Mouse (Mus musculus) neural tube, embryonic 10.5 days (tissue): ENCODE measurements around the gene P2rx7.
A peak's percentile ranks its signal among the peaks of the same experiment; 100 is the strongest.

Experiments
- DNase-seq: peaks from one replicate; pipeline ENCODE4 v3.0.0-alpha.2; 2017; ENCODE audit warnings: low spot score; ENCODE audit errors: extremely low spot score

P2rx7 gene

DNA sequence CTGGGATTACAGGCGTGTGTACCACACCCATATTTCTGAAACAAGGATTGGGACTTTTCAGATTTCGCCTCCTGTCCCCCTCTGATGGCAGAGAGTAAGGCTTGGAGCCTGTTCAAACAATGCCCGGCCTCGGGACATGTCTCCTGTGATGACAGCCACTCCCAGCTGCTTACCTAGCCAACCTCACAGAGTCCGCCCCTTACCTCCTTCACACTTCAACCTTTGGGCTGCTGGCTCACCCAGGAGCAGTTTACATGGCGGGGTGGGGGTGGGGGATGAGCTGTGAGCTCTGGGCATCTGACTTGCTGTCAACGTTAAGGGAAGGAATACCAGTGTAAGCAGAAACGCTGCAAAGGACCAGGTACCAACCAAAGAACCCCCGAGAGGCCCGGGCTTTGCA lies 87.1 kb downstream of the P2rx7 start:
- no peak for DNase-seq

- DNase-seq = peak; percentile 58
Observed at GRCm38 (mm10) chr5:122731321-122731720, 87.6 kb downstream of the P2rx7 start.

DNA sequence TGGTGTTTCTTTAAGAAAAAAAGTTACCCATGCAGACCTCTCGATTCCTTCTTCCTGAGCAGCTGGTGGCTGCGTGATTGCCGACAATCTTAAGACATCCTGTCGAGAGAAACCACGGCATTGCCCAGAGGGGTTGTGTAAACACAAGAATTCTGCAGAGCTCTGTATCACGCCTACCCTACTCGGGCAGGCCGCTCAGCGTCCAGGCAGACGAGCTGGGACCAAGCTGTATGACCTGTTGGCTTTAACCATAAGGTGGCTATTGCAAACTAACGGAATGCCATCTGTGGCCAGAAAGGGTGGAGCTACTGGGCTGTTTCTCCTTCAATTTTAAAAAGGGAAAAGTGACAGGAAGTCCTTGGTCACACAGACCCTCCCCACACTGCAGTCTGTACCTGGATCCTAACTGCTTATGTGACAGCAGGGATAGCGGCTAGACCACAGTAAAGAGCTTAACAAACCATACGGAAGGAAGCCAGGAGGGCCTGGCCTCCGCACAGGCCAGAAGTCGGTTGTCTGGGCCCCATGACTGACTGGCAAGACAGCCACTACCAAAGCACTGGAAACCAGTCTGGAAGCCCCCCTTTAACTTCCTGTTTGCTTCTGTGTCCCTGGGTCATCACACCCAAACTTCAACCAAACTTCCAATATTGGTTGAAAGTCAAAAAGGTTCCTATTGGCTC lies 88.4 kb downstream of the P2rx7 start:
- peak; percentile 31 for DNase-seq

DNA sequence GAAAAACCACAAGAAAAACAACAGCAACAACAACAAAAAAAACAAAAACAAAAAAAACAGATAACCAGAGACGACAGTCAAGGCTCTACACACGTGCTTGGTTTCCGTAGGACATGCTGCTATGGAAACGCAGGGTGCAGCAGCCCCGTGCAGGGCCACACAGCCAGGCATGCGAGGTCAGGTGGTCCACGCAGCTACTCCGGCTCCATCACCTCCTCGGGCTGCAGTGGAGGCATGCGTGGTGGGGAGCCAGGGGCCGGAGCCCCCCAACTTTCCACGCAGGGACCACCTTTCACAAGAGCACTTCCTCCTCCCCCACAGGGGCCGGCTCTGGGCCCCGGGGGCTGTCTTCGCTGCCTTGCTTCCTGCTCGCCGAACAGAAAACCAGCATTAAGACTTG lies 90.2 kb downstream of the P2rx7 start:
- DNase-seq = no peak

GRCm38 (mm10) chr5:122735853-122736252 lies 92.1 kb downstream of the P2rx7 start:
- no peak for DNase-seq

DNA sequence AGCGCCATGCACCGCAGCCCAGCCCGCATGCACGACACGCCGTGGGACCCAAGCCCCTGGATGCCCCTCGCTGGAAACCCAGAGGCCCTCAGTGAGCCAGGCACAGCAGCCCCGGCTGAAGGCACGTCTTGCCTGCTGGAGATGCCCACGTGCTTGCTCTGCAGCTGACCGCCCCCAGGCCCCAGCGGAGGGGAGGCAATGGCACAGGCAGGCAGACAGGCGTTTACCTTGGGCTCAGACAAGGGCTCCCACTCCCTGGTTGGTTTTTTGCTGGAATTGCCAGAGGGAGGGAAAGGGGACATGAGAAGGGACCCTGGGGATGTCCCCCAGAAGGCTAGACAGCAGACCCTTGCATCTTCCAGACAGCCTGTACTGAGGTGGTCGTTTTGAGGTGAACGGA lies 93.0 kb downstream of the P2rx7 start:
- no peak for DNase-seq
